Mouse (Mus musculus) thymus, postnatal 10 days (tissue): ENCODE results near the gene Elane.

Experiments
- DNase-seq, 2 experiments: peaks; one replicate each; pipeline ENCODE4 v3.0.0; 2021; ENCODE audit warnings: low spot score in 2 of 2

Elane gene

DNA sequence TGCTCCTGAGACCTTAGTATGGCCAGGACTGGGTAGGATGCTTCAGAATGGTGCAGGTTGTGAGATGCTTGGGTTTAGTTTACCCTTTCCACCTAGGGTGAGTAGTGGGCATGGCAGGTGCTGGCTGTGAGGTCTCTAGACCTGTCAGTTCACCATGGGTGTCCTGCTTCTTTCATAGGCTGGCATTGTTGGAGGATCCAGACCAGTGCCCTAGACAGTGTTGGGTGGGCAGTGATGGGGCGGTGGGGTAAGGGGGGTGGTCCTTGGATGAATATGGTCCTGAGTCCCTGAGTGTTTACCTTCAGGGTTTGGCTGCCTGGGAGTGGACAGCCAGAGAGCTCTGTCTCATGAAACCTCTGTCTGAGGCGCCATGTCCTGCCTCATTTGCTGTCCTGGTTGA lies 28.2 kb upstream of the Elane start:
- DNase-seq: no peak

DNA sequence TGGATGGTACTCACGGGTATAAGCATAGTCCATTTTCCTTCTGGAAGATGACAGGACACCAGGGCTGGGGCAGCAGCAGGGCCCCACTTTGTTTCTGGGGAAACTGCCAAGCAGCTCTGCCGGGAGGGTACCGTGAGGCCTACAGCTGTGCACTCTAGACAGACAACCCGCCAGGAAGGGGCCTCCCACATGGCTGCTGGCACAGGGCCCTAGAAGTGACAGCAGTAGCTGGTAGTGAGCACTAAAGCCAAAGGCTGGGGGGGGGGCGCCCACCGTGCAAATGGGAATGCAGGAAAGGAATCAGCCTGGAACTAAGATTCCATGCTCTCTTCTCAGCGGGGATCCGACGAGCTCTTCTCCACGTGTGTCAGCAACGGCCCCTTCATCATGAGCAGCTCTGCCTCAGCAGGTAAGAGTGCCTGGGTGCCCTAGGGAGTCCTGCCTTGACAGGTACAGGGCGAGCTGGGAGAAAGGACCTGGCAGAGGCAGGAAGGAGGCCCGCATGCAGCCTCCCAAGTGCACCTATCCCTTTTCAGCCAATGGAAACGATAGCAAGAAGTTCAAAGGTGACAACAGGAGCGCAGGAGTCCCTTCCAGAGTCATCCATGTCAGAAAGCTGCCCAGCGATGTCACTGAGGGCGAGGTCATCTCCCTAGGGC lies 27.5 kb upstream of the Elane start:
- DNase-seq: no peak

DNA sequence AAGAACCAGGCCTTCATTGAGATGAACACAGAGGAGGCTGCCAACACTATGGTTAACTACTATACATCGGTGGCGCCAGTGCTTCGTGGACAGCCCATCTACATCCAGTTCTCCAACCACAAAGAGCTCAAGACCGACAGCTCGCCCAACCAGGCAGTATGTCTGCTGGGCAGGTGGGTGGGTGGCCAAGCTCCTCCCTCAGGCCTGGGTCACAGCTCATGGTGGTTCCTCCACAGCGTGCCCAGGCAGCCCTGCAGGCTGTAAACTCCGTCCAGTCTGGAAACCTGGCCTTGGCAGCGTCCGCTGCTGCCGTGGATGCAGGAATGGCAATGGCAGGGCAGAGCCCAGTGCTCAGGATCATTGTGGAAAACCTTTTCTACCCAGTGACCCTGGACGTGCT lies 26.9 kb upstream of the Elane start:
- DNase-seq: no peak

DNA sequence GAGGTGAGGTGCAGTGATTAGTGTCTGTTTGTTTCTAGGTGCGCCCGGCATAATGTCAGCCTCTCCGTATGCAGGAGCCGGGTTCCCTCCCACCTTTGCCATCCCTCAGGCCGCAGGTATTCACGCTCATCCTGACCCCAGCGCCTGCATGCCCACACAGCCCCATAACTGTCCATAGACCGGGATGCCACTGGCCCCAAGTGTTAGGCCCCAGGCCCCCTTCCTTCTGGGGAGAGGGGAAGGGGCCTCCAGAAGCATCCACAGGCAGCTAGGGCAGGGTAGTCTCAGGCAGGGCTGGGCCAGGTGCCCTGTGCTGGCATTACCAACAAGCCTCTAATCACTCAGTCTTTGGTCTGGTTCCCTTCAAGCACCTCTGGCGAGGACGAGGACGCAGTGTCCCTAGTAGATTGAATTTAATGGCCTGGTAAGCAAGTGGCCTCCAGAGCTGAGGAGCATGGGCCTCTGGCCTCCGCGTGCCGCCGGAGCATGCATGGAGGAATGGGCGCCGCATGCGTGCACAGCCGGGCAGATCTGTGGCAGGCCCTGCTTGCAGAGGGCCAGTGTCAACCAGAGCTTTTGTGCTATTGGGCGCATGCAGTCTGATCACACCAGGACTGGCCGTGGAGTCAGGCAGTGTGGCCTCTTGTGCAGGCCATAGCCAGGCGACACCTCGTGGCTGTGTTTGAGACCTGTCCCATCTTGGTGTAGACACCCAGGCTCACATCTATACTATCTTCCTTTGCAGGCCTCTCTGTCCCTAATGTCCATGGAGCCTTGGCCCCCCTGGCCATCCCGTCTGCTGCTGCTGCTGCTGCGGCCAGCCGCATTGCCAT lies 25.8 kb upstream of the Elane start:
- DNase-seq: no peak

DNA sequence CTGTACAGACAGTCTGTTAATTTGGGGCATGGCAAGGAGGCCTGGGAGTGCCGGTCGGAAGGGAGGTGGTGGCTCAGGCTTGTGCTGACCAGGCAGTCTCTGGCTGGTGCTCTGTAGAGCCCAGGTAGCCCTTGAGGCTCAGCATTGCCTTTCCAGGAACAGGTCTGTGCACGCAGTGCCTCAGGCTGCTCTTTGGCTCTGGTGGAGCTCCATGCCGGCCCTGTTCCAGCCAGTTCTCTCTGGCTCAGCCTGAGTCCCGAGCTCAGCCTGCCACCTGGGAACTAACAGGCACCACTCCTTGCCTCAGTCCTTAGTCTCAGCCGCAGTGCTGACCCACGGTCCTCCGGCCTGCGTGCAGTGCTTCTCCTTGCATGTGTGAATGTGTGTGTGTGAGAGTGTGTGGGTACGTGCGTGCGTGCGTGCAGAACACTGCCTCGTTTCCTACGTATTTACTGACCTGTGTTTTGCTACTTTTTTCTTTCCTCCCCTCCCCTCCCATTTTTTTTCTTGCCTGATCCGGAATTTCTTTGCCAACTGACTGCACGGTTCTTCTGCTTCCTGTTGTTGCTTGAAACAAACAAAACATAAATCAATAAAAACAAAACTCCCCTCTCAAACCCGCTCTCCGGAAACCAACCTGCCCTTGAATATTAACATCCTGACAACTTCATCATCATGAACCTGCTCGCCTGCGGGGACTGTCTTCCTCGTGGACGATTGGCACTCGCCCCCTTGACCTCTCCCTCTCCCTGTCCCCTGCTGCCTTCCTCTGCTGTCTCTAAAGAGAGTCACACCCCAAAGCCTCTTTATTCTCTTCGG lies 24.6 kb upstream of the Elane start:
- DNase-seq: no peak

DNA sequence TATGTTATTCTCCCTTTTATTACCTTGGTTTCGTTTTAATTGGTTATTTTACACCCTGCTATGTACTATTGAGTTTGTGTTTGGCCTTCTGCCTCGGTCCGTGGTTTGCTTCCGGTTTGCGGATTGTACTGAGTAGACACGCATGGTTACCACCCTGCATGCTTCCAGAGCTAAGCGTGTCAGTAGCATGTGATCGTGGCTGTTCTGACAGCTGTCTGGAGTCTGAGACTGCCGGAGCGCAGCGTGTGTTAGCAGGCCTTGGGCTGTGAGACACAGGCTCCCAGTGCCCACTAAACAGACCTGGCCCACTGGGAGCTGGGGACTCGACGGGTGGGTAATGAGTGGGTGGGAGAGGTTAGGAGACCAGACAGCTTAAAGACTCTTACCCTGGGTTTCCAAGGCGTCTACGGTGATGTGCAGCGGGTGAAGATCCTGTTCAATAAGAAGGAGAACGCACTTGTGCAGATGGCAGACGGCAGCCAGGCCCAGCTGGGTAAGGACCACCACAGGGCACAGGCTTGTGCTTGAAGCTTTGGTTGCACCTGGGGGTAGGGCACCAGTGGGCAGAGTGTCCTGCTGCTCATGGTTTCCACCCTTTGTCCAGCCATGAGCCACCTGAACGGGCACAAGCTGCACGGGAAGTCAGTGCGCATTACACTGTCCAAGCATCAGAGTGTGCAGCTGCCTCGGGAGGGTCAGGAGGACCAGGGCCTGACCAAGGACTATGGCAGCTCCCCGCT lies 23.8 kb upstream of the Elane start:
- no peak for DNase-seq

DNA sequence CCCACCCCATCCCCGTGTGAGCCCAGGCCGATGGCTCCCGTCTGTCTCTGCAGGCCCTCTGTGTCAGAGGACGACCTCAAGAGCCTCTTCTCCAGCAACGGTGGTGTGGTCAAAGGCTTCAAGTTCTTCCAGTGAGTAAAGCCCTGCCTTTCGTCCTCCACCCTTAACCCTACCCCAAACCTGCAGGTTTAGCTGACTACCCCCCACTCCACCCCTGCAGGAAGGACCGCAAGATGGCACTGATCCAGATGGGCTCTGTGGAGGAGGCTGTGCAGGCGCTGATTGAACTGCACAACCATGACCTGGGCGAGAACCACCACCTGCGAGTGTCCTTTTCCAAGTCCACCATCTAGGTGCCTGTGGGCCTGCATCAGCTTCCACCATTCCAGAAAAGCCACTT lies 23.1 kb upstream of the Elane start:
- DNase-seq: no peak

DNA sequence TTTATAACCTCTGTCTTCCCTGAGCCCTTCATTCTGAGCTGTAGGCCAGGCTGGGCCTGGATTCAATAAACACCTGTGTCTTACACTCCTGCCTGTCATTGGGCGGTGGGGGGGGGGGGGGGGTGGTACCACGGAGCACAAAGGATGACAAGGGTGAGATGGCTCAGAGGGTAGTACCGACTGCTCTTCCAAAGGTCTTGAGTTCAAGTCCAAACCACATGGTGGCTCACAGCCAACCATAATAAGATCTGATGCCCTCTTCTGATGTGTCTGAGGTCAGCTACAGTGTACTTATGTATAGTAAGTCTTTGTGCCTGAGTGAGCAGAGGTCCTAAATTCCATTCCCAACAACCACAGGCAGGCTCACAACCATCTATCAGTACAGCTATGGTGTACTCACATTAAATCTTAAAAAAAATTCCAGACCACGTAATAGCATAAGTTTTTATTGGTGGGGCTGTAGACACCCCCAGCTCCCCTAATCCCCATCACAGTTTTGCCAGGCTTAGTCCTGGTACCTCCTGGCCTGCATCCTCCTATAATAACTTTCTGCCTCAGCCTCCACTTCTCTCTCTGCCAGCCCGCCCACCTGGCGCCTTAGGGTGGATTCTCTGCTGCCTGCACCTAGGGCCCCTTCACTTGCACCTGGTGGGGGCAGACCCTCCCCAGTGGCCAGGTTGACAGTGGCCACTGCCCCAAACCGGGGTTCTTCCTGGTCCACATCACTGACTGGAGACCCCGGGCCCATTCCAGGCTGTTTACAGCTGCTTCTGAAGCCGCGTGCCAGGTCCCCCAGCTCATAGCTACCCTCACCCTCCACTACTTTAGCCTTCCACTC lies 21.5 kb upstream of the Elane start:
- DNase-seq: no peak

DNA sequence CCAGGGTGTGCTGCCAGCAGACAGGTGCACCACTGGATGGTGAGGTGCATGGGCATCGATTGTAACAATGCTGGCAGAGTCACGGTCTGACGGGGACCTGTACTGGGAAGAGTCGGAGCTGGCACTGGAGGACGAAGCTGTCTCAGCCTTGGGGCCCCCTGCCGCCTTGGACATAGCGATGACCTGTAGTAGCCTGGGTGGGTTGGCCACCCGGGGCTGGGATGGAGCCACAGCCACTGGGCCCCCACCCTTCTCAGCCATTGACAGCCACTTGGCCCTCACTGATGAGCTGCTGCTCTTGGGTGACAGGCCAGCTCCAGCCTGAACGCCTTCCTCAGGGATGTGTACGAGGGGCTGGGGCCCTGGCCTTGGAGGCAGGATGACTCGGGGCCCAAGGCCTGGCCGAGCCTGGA lies 20.9 kb upstream of the Elane start:
- no peak for DNase-seq

DNA sequence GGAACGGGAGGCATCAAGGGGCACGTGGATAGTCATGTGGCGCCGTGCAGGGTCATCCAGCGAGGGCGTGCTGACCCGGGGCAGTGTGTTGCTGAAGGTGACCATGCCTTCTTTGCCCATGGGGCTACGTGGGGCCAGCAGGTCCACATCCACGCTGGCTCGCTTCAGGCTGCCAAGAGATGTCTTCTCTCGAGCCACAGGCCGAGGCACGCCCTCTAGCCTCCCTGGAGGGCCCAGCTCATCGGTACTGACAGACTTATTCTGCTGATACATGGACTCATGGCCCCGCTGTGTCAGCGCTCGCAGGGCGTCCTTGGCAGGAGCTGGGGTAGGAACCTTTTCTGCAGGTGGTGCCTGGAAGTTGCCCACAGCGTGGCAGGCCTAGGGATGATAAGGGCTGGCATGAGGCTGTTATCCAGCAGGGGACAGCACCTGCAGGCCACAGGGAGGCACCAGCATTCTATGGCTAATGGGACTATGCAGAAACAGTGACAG lies 20.2 kb upstream of the Elane start:
- no peak for DNase-seq

DNA sequence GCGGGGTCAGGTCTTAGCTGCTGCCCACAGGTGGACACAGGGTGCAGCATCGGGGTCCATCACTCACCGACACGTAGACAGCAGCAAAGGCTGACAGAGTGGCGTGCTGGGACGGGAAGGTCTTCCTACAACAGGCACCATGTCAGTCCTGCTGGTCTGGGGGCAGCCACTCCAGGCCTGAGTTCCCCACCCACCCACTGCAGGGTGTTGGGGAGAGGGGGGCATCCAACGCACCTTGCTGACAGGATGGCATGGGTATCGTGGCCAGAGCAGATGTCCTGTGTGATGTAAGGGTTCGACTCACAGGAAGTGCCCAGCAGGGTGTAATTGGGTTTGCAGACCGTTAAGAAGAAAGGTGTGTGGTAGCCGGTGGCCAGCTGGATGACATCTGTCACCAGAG lies 19.4 kb upstream of the Elane start:
- DNase-seq: no peak

DNA sequence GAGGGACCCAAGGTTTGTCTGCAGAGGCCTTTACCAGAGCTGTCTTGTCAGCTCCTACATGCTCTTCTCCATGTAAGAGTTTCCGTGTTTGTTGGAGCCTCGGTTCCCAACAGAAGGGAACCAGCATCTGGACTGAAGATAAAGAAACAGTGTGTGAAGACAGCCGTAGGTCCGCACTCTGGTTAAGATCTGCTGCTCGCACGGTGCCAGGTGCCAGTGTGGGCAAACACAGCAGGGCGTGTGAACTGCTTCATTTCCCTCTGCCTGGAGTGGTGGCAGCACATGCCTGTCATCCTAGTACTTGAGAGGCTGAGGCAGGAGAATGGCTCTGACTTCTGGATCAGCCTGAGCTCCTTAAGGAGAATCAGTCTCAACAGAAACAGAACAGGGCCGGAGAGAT lies 14.2 kb upstream of the Elane start:
- DNase-seq: no peak

DNA sequence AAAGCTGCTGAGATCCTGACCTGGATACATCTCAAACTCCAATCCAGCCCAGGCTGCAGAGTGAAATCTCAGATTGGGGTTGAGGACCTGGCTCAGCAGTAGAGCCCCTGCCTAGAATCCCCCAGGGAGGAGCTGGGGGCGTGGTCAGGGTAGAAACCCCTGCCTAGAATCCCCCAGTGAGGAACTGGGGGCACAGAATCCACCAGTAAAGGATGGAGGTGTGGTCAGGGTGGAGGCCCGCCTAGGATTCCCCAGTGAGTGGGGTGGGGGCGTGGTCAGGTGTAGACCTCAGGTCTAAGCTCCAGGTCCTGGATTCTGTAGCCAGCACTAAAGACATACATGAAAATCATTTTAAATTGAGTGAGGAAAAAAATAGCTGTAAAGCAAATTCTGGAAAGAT lies 13.2 kb upstream of the Elane start:
- DNase-seq: no peak

DNA sequence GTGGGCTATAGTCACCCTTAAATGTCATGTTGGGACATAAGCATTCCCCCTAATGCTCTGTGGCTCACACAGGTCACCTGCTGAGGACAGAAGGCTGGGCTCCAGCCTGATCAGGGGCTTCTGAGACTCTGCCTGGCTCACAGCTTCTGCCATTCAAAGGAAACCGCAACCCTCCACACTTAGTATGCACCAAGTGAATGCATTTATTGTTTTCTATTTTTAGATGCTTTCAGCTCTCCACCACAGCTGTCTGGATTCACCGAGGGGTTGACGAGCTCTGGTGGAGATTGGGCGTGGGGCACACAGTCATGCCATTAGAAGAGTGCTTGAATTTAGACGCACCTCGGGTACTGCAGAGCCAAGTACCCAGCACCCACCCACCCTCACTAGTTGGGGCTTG lies 12.7 kb upstream of the Elane start:
- no peak for DNase-seq

DNA sequence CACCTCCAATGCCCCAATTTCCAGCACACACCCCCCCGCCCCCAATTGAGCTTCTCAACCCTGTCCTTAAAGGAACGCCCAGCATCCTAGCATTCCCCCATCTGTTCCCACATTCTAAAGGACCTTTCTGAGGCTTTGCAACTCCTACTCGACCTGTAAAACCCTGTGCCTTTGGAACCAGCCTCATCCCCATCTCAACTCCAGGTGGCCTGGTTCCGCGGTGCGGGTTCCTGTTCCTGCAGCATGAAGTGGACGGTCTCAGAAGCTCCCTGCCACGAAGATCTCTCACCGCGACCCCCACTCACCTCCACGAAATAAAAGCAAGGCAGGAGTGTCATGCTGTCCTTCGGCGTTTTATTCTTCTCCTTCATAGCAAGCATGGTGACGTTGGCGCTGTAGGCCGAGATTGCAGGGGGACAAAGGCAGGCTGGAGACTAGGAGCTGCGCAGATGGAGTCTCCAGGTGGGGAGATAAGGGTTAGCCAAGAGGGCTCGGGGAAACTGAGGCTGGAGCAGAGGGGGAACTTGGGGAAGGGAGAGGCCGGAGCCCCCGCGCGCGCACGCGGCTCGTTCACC lies 12.2 kb upstream of the Elane start:
- no peak for DNase-seq

DNA sequence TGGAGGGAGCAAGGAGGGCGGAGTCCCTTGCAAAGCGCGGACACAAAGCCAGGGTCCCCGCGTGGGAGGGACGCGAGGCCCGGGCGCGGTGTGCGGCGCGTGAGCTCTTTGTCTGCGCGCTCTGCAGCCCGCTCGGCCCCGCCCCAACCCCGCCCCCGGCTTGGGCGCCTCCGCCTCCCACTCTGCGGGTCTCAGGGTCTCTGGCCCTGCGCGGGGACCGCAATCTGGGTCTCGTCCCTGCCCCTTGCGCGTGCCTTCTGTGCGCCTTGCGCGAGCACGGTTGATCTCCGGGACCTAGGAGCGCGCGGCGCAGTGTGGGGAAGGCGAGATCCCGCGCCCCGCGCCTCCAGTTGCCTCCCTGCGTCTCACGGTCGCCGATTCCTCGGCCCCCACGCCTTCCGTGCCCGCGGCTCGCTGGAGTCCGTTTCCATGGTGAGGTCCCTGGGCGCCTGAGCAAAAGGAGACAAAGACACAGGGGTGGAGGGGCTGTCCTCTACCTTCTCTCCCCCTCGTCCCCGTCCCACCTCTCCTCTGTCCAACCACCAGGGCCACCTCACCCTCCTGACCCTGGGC lies 11.7 kb upstream of the Elane start, which contains the start of the genes Prtn3 and Plppr3:
Gene Prtn3, plus strand, starts transcription at position 187 of the 573 bp plus-strand sequence.
Gene Plppr3, minus strand, starts transcription at position 345 of the 573 bp plus-strand sequence.
- no peak for DNase-seq

DNA sequence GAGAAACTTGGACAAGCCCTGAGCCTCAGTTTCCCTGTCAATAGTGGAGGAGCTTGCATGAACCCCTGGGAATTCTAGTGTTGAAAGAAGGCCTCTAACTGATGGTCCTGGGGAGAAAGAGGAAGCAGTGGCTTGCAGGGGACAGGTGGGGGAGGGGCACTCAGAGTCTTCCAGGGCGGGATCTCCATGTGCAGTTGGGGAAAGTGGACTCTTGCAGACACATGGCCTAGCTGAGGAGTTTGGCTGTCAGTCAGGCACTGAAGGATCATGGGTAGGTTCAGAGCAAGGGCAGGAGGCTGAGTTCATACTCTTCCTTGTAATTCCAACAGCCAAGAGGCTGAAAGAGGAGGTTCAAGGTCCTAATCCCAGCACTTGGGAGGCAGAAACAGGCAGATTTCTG lies 8.9 kb upstream of the Elane start:
- no peak for DNase-seq

DNA sequence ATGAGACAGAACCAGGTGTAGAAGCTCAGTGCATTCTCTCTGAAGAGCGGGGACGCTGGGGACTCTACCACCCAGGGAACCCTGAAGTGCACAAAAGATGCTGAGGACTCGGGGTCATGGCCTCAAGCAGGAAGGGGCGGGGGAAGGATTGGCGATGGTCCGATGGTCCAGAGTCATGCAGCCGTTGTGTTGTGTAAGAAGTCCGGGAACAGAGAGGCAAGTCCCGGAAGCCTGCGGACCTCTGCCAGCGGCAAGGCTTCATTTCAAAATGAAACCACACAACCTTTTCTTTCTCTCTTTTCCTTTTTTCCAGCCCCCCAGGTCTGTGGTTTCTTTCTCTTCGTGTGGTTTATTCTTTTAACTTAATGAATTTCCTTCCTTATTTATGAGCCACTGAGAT lies 8.3 kb upstream of the Elane start:
- no peak for DNase-seq

DNA sequence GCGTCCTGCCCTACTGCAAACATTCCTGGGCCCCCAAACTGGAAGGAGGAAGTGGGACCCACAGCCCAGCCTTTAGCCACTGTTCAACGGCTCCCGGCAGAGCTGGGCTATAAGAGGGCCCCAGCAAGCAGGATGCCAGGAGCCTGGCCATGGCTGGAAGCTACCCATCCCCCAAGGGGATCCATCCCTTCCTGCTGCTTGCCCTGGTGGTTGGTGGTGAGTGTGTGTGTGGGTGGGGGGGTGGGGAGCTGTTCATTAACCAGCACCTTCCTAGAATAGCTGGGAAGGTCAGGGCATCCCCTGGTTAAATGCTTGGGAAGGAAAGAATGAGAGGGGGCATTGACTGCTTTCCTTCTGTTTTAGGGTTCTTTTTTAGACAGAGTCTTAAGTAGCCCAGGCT lies 6.5 kb upstream of the Elane start:
- DNase-seq: no peak

DNA sequence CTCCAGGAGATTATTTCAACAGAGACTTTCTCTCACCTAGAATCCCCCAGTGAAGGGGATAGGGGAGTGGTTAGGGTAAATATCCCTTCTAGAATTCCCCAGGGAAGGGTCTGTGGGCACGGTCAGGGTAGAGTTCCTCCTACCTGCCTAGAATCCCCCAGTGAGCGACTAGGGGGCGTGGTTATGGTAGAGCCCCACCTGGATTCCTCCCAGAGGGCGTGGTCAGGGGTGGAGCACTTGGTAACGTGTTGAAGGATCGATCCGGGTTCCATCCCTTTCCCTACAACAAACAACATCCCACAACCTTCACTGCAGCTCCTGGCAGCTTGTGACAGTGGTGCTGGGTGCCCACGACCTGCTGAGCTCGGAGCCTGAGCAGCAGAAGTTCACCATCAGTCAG lies 5.3 kb upstream of the Elane start:
- no peak for DNase-seq
